Mouse (Mus musculus): ENCODE measurements around the gene Rnaseh1. TPM values are rescaled to one million over a fixed set of nuclear protein-coding genes. Genes with fewer than 3 reads are reported as not detected.

The Rnaseh1 gene
- polyA plus RNA-seq (2015; fragmentation: Nextera tagmentation; extraction: Ambion mirVana), result 18.9 and 21.5 TPM in 2 replicates

DNA sequence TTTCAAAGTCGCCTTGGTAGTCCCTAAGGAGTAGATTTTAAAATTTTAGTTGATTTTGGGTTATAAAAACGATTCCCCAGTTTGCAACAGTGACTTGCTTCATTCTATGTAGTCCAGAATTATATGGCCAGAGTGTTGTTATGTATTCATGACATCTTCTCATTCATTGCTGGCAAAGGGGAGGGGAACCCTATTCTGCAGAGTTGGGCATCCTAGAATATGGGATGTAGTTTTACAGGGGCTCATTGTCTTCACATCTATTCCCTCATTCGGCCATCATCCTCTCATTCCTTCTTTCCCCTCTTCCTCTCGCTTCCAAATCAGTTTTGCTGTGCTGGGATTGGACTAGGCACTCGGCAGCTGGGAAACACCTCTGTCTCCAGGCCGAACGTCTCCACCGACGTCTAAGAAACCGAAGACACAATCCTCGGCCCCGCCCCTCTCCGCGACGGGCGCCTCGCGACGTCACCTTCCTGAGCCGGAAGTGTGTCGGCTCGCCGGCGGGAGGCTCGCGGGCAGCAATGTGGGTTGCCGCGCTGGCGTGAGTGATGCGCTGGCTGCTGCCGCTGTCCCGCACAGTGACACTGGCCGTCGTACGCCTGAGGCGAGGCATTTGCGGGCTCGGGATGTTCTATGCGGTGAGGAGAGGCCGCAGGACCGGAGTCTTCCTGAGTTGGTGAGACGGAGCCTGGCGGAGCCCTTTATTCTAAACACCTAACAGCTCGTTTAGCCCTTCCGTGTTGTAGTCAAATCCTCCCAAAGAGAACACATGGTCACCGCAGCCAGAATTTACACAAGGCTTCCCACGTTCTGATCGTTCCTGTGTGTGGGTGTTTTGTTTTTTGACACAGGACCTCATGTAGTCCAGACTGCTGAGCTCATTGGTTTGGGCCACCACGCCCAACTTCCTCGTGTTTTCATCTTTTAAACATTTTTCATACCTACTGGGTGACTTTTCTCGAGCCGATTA lies at the start of gene Rnaseh1:
Rnaseh1 (plus strand) TSS at position 462 of the 970 bp plus-strand sequence.
- ATAC-seq, result peak; percentile 98
- Histone ChIP-seq H3K4me2 (replicated peaks; ENCODE audit: low read depth, low read length) (peak within 1 kb of the TSS; percentile 77), H3K36me3 (ENCODE audit: insufficient read depth, low read length) (peaks cover 3% of the 10 kb centered on the region; the same call in 1 of the 2 replicates), H3K27ac (ENCODE audit: low read length) (peak within 1 kb of the TSS; percentile 68), H3K9me3 (ENCODE audit: low read length) (no peaks in the 10 kb centered on the region), H3K9ac (replicated peaks; ENCODE audit: low read depth) (peak within 1 kb of the TSS; percentile 63), H3K4me3 (ENCODE audit: low read depth, low read length) (peak within 1 kb of the TSS; percentile 84), H3K4me1 (ENCODE audit: insufficient read depth, low read depth, low read length) (peaks cover 7% of the 10 kb centered on the region; the same call in 1 of the 2 replicates), H3K27me3 (replicated peaks; ENCODE audit: insufficient read depth, low read length) (no peaks in the 10 kb centered on the region)
- peak; percentile 93 for DNase-seq (ENCODE audit: low spot score)
- 1% methylated on average over 52 of the region's 52 CpGs for WGBS
- no peak for TF ChIP-seq CTCF (IDR thresholded peaks at IDR 0.05)
- TF ChIP-seq EP300 (IDR thresholded peaks at IDR 0.05), result no peak

DNA sequence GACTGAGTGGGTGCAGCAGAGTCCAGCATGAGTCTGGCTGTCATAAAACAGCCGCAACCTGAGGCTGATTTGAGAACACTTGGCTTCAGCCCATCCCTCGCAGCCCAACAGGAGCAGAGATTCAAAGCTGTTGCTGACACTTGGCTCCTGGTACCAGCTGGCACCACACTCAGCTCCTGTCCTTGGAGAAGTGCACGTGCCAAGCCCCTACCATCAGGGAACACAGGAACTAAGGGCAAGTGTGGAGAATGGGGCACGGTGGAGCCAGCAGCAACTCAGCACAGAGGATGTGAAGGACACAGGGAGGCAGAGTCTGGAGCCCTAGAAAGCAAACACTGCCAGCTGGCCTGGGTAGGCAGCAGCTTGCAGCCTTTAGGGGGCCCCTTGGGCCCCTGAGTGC lies 47.1 kb upstream of the Rnaseh1 start:
- no peaks in the 10 kb centered on the region for H3K4me1 ChIP-seq (ENCODE audit: insufficient read depth, low read depth, low read length)
- no peak overlapping the region for H3K4me3 ChIP-seq (ENCODE audit: low read depth, low read length)
- no peaks in the 10 kb centered on the region for H3K36me3 ChIP-seq (ENCODE audit: insufficient read depth, low read length)
- DNase-seq (ENCODE audit: low spot score) (no peak), ATAC-seq (no peak)
- no peaks in the 10 kb centered on the region for H3K27me3 ChIP-seq (replicated peaks; ENCODE audit: insufficient read depth, low read length)
- TF ChIP-seq EP300 (IDR thresholded peaks at IDR 0.05), result no peak
- TF ChIP-seq CTCF (IDR thresholded peaks at IDR 0.05), result no peak
- 18% methylated on average over 4 of the region's 4 CpGs for WGBS
- H3K27ac ChIP-seq (ENCODE audit: low read length), result no peak overlapping the region
- H3K9ac ChIP-seq (replicated peaks; ENCODE audit: low read depth), result no peak overlapping the region
- no peak overlapping the region for H3K4me2 ChIP-seq (replicated peaks; ENCODE audit: low read depth, low read length)
- H3K9me3 ChIP-seq (ENCODE audit: low read length), result no peaks in the 10 kb centered on the region

- DNase-seq (ENCODE audit: low spot score) (no peak), ATAC-seq (no peak)
- Histone ChIP-seq H3K4me3 (ENCODE audit: low read depth, low read length) (no peak overlapping the region), H3K36me3 (ENCODE audit: insufficient read depth, low read length) (no peaks in the 10 kb centered on the region), H3K9ac (replicated peaks; ENCODE audit: low read depth) (no peak overlapping the region), H3K4me2 (replicated peaks; ENCODE audit: low read depth, low read length) (no peak overlapping the region), H3K27ac (ENCODE audit: low read length) (no peak overlapping the region), H3K9me3 (ENCODE audit: low read length) (no peaks in the 10 kb centered on the region), H3K4me1 (ENCODE audit: insufficient read depth, low read depth, low read length) (no peaks in the 10 kb centered on the region), H3K27me3 (replicated peaks; ENCODE audit: insufficient read depth, low read length) (no peaks in the 10 kb centered on the region)
- TF ChIP-seq CTCF (IDR thresholded peaks at IDR 0.05), result no peak
- TF ChIP-seq EP300 (IDR thresholded peaks at IDR 0.05), result no peak
- WGBS, result 58% methylated on average over 1 of the region's 1 CpGs
Measured at GRCm38 (mm10) chr12:28603494-28603893, 45.9 kb upstream of the Rnaseh1 start.

- H3K4me2 ChIP-seq (replicated peaks; ENCODE audit: low read depth, low read length), result no peak overlapping the region
- no peak overlapping the region for H3K27ac ChIP-seq (ENCODE audit: low read length)
- no peaks in the 10 kb centered on the region for H3K9me3 ChIP-seq (ENCODE audit: low read length)
- H3K27me3 ChIP-seq (replicated peaks; ENCODE audit: insufficient read depth, low read length), result no peaks in the 10 kb centered on the region
- no peaks in the 10 kb centered on the region for H3K36me3 ChIP-seq (ENCODE audit: insufficient read depth, low read length)
- no peak overlapping the region for H3K4me3 ChIP-seq (ENCODE audit: low read depth, low read length)
- TF ChIP-seq CTCF (IDR thresholded peaks at IDR 0.05), result no peak
- no peak for TF ChIP-seq EP300 (IDR thresholded peaks at IDR 0.05)
- H3K9ac ChIP-seq (replicated peaks; ENCODE audit: low read depth), result no peak overlapping the region
- no peak for DNase-seq (ENCODE audit: low spot score)
- no peak; the same call in 1 of the 2 replicates for ATAC-seq
- 54% methylated on average over 17 of the region's 17 CpGs for WGBS
- H3K4me1 ChIP-seq (ENCODE audit: insufficient read depth, low read depth, low read length), result no peaks in the 10 kb centered on the region
Measured at GRCm38 (mm10) chr12:28607546-28608305, 41.7 kb upstream of the Rnaseh1 start.

DNA sequence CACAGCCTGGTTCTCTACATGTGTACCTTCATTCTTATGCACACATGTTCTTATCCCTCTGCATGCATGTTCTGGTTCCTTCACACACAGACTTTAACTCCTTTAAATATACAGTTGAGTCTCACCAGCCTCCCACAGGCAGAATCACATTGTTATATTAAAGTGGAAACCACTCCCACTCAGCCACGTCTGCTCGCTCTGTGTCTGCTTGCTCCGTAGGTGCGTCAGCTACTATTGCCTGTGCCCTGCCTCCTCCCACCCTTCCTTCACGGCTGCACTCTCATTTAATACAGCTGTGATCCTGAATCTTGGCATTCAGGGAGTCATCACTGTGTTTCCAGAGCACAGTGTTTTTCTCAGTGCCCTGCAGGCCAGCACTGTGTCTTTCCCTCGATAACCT lies 37.0 kb upstream of the Rnaseh1 start:
- 45% methylated on average over 6 of the region's 6 CpGs for WGBS
- Histone ChIP-seq H3K9me3 (ENCODE audit: low read length) (no peaks in the 10 kb centered on the region), H3K36me3 (ENCODE audit: insufficient read depth, low read length) (no peaks in the 10 kb centered on the region)

GRCm38 (mm10) chr12:28614401-28614800 lies 35.0 kb upstream of the Rnaseh1 start:
- Histone ChIP-seq H3K9me3 (ENCODE audit: low read length) (no peaks in the 10 kb centered on the region), H3K9ac (replicated peaks; ENCODE audit: low read depth) (no peak overlapping the region), H3K4me3 (ENCODE audit: low read depth, low read length) (no peak overlapping the region), H3K27ac (ENCODE audit: low read length) (no peak overlapping the region), H3K4me1 (ENCODE audit: insufficient read depth, low read depth, low read length) (no peaks in the 10 kb centered on the region), H3K27me3 (replicated peaks; ENCODE audit: insufficient read depth, low read length) (no peaks in the 10 kb centered on the region), H3K36me3 (ENCODE audit: insufficient read depth, low read length) (no peaks in the 10 kb centered on the region), H3K4me2 (replicated peaks; ENCODE audit: low read depth, low read length) (no peak overlapping the region)
- 60% methylated on average over 7 of the region's 7 CpGs for WGBS
- no peak for TF ChIP-seq CTCF (IDR thresholded peaks at IDR 0.05)
- ATAC-seq (peak; percentile 33; the same call in 1 of the 2 replicates), DNase-seq (ENCODE audit: low spot score) (no peak)

More for the DNA sequence above, 37.0 kb upstream of the Rnaseh1 start:
- Histone ChIP-seq H3K4me1 (ENCODE audit: insufficient read depth, low read depth, low read length) (no peaks in the 10 kb centered on the region), H3K27me3 (replicated peaks; ENCODE audit: insufficient read depth, low read length) (no peaks in the 10 kb centered on the region), H3K27ac (ENCODE audit: low read length) (no peak overlapping the region), H3K9ac (replicated peaks; ENCODE audit: low read depth) (no peak overlapping the region), H3K4me3 (ENCODE audit: low read depth, low read length) (no peak overlapping the region), H3K4me2 (replicated peaks; ENCODE audit: low read depth, low read length) (no peak overlapping the region)
- ATAC-seq (no peak), DNase-seq (ENCODE audit: low spot score) (no peak)
- TF ChIP-seq CTCF (IDR thresholded peaks at IDR 0.05), result no peak
- TF ChIP-seq EP300 (IDR thresholded peaks at IDR 0.05), result no peak
